Mouse (Mus musculus): ENCODE data around the gene Rab11a.
"Not testable (repeated sequence)": the region's sequence is repeated elsewhere in the genome, so short reads cannot be mapped to it uniquely, and the experiment has no call there.

Rab11a gene

DNA sequence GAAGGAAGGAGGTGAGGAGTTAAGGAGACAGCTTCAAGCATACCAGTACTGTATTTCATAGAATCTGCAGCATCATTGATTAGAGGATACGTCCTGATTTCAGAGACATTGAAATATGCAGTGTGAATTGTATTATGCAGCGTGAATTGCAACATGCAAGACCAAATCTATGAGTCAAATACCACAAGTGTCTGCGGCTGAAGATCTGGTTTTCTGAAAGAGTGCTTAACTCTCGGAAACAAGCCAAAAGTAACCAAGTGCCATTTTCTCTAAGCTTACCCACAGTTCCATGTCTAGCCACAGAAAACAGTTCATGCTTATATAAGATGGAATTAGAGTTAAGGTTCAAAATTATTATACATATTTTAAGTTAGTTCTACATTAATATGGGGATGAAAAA, 10.2 kb upstream of the Rab11a start:
- DNase-seq (ENCODE audit: low spot score in 2 of 2): no peak

DNA sequence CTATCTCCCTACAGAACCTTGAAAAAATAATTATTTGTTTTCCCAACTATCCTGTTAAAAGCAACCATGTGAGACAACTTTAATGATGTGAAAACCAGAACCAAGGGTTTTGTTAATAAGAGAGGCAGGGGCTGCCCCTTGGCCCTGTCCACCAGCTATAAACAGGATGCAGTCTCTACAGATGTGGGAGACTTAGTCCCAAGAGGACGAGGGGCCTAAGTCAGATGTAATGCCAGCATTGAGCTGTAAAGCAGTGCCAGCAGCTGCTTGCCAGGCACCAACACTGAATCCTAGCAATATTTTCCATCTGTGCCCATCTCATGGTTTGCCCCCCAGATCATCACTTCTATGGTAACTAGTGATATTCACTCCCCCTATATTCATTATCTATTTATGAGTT, 4.9 kb upstream of the Rab11a start:
- no peak for DNase-seq (ENCODE audit: low spot score in 2 of 2)

- no peak for DNase-seq (ENCODE audit: low spot score in 2 of 2)
These were observed 1.4 kb upstream of the Rab11a start for GRCm38 (mm10) chr9:64739001-64739400.

GRCm38 (mm10) chr9:64736639-64737405, 736 bp downstream of the Rab11a start:
- peak; percentile 46 to 49 for DNase-seq (ENCODE audit: low spot score in 2 of 2)

- DNase-seq (ENCODE audit: low spot score in 2 of 2): no peak
These were observed 1.4 kb downstream of the Rab11a start for GRCm38 (mm10) chr9:64736076-64736638.

- not testable (repeated sequence) for DNase-seq (ENCODE audit: low spot score in 2 of 2)
These were observed 2.6 kb downstream of the Rab11a start for GRCm38 (mm10) chr9:64734992-64735391.

GRCm38 (mm10) chr9:64734166-64734565, 3.4 kb downstream of the Rab11a start:
- no peak for DNase-seq (ENCODE audit: low spot score in 2 of 2)

GRCm38 (mm10) chr9:64731029-64731560, 6.5 kb downstream of the Rab11a start:
- DNase-seq (ENCODE audit: low spot score in 2 of 2): no peak

DNA sequence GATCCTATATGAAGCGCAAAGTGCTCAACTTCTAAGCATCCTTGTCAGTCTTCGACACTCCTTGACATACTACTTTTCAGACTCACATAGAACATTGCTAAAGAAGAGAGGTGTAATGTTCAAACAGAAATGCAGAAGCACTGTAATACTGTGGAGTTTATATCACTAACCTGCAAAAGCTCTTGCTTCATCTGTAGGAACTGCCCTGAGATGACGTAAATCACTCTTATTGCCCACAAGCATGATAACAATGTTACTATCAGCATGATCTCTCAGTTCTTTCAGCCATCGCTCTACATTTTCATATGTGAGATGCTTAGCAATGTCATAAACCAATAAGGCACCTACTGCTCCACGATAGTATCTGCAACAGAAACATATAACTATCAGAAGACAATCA, 11.1 kb downstream of the Rab11a start:
- DNase-seq (ENCODE audit: low spot score in 2 of 2): no peak

DNA sequence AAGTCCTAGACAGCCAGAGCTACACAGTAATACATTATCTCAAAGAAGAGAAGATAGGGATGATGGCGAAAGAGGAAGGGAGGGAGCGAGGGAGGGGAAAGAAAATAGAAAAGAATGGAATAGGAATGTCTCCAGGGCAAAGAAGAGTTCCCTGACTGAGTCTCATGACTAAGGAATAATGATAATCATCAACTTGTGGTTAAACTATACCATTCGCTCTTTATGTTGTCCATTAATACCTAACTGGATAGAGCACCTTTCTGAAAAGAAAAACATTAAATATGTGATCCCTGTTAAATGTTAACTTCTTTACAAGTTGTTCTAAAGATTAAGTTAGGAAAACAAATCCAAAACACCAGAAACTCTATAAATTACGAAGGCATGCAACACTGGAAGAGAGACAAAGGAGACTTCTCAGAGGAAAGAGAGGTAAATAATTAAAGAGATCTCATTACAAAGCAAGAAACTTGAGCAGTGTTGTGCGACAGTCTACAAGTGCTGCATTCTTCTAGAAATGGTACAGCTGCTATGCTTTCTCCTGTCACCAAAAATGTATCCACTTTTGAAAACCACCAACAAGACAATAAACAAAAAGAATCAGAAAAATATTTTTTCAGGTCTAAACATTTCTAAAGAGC, 17.9 kb downstream of the Rab11a start:
- DNase-seq (ENCODE audit: low spot score in 2 of 2): no peak

GRCm38 (mm10) chr9:64710291-64710690, 27.3 kb downstream of the Rab11a start:
- DNase-seq (ENCODE audit: low spot score in 2 of 2): not testable (repeated sequence)

GRCm38 (mm10) chr9:64704073-64704840, 33.3 kb downstream of the Rab11a start:
- DNase-seq (ENCODE audit: low spot score in 2 of 2): no peak

DNA sequence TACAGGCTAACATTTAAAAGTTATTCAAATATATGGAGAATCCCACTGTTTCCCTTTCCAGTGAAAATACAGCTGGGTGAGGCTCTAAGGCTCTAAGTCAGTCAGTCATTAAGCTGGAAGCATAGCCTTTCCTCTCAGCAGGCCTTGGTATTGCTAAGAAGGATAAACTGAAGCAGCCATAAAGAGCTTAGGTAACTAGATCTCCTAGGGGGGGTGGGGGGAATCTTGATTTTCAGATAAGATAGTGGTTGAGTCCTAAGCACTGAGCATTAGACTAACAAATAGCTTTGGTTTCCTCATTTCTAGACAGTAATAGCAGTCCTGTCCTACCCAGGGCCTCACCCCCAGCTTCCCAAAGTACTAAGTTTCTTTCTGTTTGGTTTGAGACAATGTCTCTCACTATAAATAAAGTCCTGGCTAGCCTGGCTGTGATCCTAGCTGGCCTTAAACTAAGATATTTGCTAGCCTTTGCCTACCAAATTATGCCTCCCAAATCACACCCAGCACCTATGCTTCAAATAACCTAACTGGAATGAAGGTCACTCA, 34.1 kb downstream of the Rab11a start:
- no peak for DNase-seq (ENCODE audit: low spot score in 2 of 2)

DNA sequence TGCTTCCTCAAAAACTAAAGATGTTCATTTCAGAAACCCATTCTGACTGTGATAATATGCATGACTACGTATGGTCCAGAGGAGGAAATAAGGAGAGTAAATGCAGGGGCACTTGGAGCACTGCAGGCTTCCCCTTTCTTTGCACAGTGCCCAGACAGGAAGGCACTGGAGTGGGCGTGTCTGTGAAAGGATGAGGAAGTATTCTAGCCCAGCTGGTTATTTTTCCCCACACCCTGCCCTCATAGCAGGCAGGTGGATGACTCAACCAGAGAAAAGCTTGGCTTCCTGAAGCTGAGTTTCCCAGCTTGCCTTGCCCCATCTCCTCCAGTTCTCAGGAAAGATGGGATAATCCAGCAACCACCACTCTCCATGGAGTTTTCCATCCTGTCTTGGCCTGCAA, 34.6 kb downstream of the Rab11a start:
- DNase-seq (ENCODE audit: low spot score in 2 of 2): no peak

DNA sequence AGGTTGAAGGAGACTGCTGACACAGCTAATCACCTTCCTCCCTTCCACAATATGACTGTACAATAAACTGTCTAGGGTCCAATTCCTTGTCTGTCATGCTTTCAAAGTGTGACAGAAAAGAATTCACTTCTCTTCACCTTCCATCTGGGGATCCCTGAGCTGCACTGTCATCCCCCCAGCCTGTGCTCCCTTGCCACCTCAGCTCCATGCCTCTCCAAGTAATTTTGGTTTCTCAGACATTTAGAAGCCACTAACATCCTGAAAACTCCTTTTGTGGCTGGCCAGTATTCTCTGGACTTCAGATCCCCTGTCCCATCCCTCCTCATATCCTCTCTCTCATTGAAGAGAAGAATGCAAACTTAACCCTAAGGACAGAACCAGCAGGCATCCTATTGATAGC, 35.2 kb downstream of the Rab11a start:
- no peak for DNase-seq (ENCODE audit: low spot score in 2 of 2)

DNA sequence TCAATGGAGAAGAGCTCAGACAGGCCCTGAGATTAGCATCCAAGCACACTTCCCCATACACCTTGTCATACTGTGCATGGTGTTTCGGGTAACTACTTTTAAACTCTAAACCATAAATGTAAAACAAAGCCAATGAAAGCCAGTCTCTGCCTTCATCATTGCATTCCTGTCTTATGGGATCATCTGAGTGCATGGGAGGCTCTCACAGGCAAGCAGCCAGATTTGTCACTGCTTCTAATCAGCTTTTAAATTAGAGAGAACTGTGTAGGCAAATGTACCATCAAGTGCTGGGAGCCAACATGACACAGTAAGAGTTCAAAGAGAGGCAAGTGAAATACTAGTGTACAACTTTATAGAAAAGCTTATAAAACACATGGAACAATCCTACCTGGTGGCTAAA, 35.9 kb downstream of the Rab11a start:
- DNase-seq (ENCODE audit: low spot score in 2 of 2): no peak

GRCm38 (mm10) chr9:64700451-64701311, 36.9 kb downstream of the Rab11a start:
- no peak for DNase-seq (ENCODE audit: low spot score in 2 of 2)

DNA sequence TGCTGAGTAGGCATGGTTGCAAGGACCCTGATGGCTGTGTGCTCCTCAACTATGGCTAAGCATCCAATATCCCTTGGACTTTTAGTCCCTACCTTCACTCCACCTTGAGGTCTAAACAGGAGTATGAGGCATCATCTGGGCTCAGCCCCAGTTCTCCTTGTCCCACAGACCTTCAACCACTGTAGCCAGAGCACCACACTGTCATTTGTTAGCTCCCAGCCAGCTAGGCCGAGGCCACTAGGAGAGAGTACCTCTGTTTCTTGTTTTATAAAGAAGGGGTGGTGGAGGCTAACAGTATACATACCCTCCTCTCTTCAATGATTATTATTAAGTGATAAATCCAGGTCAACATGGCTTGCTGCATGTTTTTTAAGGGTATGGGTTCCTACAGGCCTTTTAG, 39.0 kb downstream of the Rab11a start:
- DNase-seq (ENCODE audit: low spot score in 2 of 2): no peak

DNA sequence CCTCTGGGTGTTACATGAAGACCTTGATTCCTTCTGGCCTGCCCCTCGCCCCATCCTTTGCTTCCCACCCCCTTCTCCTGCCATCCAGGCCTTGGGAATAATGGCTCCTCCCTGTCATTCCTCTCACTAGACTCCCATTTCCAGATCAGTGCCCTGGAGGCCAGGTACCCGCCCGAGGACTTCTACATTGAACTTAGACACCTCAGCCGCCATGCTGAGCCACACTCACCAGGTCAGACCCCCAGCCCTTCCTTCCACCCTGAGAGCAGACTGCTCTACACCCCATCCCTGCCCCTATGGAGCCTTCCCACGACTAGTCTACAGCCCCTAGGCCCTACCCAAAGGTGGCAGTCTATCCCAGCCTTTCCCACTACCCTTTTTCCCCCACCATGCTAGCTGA, 39.9 kb downstream of the Rab11a start:
- DNase-seq (ENCODE audit: low spot score in 2 of 2): no peak

DNA sequence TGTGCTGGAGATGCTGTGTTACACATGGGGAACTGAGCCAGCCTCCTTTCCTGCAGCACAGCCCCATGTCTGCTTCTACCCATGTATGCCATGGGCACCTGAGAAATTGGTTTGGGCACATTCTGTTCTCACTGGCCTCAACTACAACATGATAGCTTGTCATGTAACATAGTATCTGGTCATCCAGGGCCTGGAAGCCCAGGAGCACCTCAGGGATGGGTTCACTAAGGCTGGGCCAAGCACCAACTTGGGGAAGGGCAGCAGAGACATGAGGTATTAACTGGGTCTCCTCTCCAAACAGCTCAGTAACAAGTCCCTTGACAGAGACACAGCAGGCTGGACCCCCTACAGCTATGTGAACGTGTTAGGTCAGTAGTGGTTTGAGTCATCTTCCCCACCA, 40.6 kb downstream of the Rab11a start:
- no peak for DNase-seq (ENCODE audit: low spot score in 2 of 2)

DNA sequence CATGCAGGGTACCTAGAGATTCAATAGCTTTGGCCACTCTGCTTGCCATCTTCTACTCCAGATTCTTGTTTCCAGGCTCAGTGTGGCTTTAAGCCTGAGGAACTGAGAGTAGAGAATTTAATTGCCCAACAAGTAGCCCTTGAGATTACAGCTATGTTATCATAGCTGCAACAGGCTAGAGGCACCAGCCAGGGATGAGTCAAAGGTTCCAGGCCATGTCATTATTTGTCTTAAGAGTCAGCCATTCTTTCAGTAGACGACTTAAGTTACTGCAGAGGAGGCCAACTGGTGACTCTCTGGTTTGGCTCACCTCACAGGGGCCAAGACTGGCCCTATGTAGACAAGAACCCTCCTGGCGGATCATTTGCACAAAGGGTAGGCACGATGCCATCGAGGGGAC, 41.2 kb downstream of the Rab11a start:
- DNase-seq (ENCODE audit: low spot score in 2 of 2): no peak
